Mouse (Mus musculus) urinary bladder, adult 18-20 months (tissue): Measurements from ENCODE around the gene Nr6a1.

Experiments
- DNase-seq, 2 experiments: peaks; one replicate each; pipeline ENCODE4 v3.0.0; 2022; ENCODE audit warnings: low spot score in 2 of 2, mixed read lengths in 2 of 2

Gene Nr6a1

GRCm38 (mm10) chr2:38678947-38679346 is 248.5 kb downstream of the Nr6a1 start:
- no peak for DNase-seq

DNA sequence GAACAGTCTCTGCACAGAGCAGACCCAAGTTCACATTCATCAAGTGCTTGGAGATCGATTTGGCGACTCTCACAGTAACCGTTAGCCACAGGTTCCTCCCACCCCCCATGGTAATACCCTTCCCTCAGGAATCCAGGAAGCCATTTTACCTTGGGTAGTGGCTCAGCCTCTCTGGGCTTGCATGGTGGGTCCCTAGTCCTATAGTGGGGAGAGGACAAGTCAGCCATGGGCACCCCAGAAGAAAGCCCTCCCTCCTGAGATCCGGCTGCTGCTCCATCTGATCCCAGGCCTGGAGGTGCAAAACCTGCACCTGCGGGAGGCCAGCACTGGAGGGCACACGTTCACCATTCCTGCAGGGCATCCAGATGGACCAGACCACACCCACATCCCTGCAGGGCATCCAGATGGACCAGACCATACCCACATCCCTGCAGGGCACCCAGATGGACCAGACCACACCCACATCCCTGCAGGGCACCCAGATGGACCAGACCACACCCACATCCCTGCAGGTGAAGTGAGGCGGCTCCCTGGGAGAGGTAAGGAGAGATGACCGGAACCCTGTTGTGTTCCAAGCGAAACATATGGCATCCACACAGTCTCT is 252.0 kb downstream of the Nr6a1 start:
- no peak for DNase-seq
